Mouse (Mus musculus): ENCODE results near the gene Trim8. TPM values are rescaled to one million over a fixed set of nuclear protein-coding genes. Genes with fewer than 3 reads are reported as not detected.

Trim8 gene
- polyA plus RNA-seq, 1 experiment = 12.4 TPM

- Histone ChIP-seq H3K4me1 (ENCODE audit: control insufficient read depth, insufficient read depth, insufficient read length, low read length) (peaks cover 16% of the 10 kb centered on the region), H3K4me3 (ENCODE audit: insufficient read depth, low read depth, low read length) (no peak overlapping the region), H3K27ac (replicated peaks; ENCODE audit: low read depth, low read length) (no peak overlapping the region)
Measured at GRCm38 (mm10) chr19:46470364-46471240, 30.9 kb upstream of the Trim8 start.

GRCm38 (mm10) chr19:46471324-46472093 lies 30.0 kb upstream of the Trim8 start:
- no peak overlapping the region for H3K4me3 ChIP-seq (ENCODE audit: insufficient read depth, low read depth, low read length)
- peak overlapping the region; percentile 46 for H3K27ac ChIP-seq (replicated peaks; ENCODE audit: low read depth, low read length)
- H3K4me1 ChIP-seq (ENCODE audit: control insufficient read depth, insufficient read depth, insufficient read length, low read length) = peaks cover 11% of the 10 kb centered on the region

- H3K27ac ChIP-seq (replicated peaks; ENCODE audit: low read depth, low read length) = peak overlapping the region; percentile 81
- H3K4me1 ChIP-seq (ENCODE audit: control insufficient read depth, insufficient read depth, insufficient read length, low read length) = peaks cover 31% of the 10 kb centered on the region
- H3K4me3 ChIP-seq (ENCODE audit: insufficient read depth, low read depth, low read length) = no peak overlapping the region
Measured at GRCm38 (mm10) chr19:46477432-46477845, 24.1 kb upstream of the Trim8 start.

GRCm38 (mm10) chr19:46478242-46478641 lies 23.3 kb upstream of the Trim8 start:
- Histone ChIP-seq H3K4me3 (ENCODE audit: insufficient read depth, low read depth, low read length) (no peak overlapping the region), H3K27ac (replicated peaks; ENCODE audit: low read depth, low read length) (peak overlapping the region; percentile 81), H3K4me1 (ENCODE audit: control insufficient read depth, insufficient read depth, insufficient read length, low read length) (peaks cover 38% of the 10 kb centered on the region)

GRCm38 (mm10) chr19:46478826-46479225 lies 22.7 kb upstream of the Trim8 start:
- Histone ChIP-seq H3K27ac (replicated peaks; ENCODE audit: low read depth, low read length) (peak overlapping the region; percentile 81), H3K4me3 (ENCODE audit: insufficient read depth, low read depth, low read length) (no peak overlapping the region), H3K4me1 (ENCODE audit: control insufficient read depth, insufficient read depth, insufficient read length, low read length) (peaks cover 43% of the 10 kb centered on the region)

GRCm38 (mm10) chr19:46479306-46480075 lies 22.0 kb upstream of the Trim8 start:
- Histone ChIP-seq H3K27ac (replicated peaks; ENCODE audit: low read depth, low read length) (peak overlapping the region; percentile 62), H3K4me3 (ENCODE audit: insufficient read depth, low read depth, low read length) (no peak overlapping the region), H3K4me1 (ENCODE audit: control insufficient read depth, insufficient read depth, insufficient read length, low read length) (peaks cover 49% of the 10 kb centered on the region)

GRCm38 (mm10) chr19:46480624-46481345 lies 20.7 kb upstream of the Trim8 start:
- Histone ChIP-seq H3K4me3 (ENCODE audit: insufficient read depth, low read depth, low read length) (no peak overlapping the region), H3K27ac (replicated peaks; ENCODE audit: low read depth, low read length) (no peak overlapping the region), H3K4me1 (ENCODE audit: control insufficient read depth, insufficient read depth, insufficient read length, low read length) (peaks cover 60% of the 10 kb centered on the region)

GRCm38 (mm10) chr19:46481352-46481751 lies 20.1 kb upstream of the Trim8 start:
- Histone ChIP-seq H3K4me3 (ENCODE audit: insufficient read depth, low read depth, low read length) (no peak overlapping the region), H3K4me1 (ENCODE audit: control insufficient read depth, insufficient read depth, insufficient read length, low read length) (peaks cover 62% of the 10 kb centered on the region), H3K27ac (replicated peaks; ENCODE audit: low read depth, low read length) (no peak overlapping the region)

GRCm38 (mm10) chr19:46481756-46482155 lies 19.7 kb upstream of the Trim8 start:
- Histone ChIP-seq H3K27ac (replicated peaks; ENCODE audit: low read depth, low read length) (no peak overlapping the region), H3K4me1 (ENCODE audit: control insufficient read depth, insufficient read depth, insufficient read length, low read length) (peaks cover 62% of the 10 kb centered on the region), H3K4me3 (ENCODE audit: insufficient read depth, low read depth, low read length) (no peak overlapping the region)

GRCm38 (mm10) chr19:46482896-46483516 lies 18.5 kb upstream of the Trim8 start:
- 0 out of 2 replicates have a peak overlapping the region, but pooled peaks have one; percentile 15 for H3K27ac ChIP-seq (replicated peaks; ENCODE audit: low read depth, low read length)
- H3K4me1 ChIP-seq (ENCODE audit: control insufficient read depth, insufficient read depth, insufficient read length, low read length) = peaks cover 52% of the 10 kb centered on the region

GRCm38 (mm10) chr19:46483701-46484328 lies 17.7 kb upstream of the Trim8 start:
- Histone ChIP-seq H3K4me3 (ENCODE audit: insufficient read depth, low read depth, low read length) (no peak overlapping the region), H3K27ac (replicated peaks; ENCODE audit: low read depth, low read length) (peak overlapping the region; percentile 42), H3K4me1 (ENCODE audit: control insufficient read depth, insufficient read depth, insufficient read length, low read length) (peaks cover 45% of the 10 kb centered on the region)

More at GRCm38 (mm10) chr19:46482896-46483516, 18.5 kb upstream of the Trim8 start:
- no peak overlapping the region for H3K4me3 ChIP-seq (ENCODE audit: insufficient read depth, low read depth, low read length)

- no peak overlapping the region for H3K4me3 ChIP-seq (ENCODE audit: insufficient read depth, low read depth, low read length)
- peak overlapping the region; percentile 42 for H3K27ac ChIP-seq (replicated peaks; ENCODE audit: low read depth, low read length)
- peaks cover 40% of the 10 kb centered on the region for H3K4me1 ChIP-seq (ENCODE audit: control insufficient read depth, insufficient read depth, insufficient read length, low read length)
Measured at GRCm38 (mm10) chr19:46484518-46484917, 17.0 kb upstream of the Trim8 start.

GRCm38 (mm10) chr19:46485847-46486246 lies 15.7 kb upstream of the Trim8 start:
- H3K4me3 ChIP-seq (ENCODE audit: insufficient read depth, low read depth, low read length) = no peak overlapping the region
- peak overlapping the region; percentile 5; the same call in 1 of the 2 replicates for H3K27ac ChIP-seq (replicated peaks; ENCODE audit: low read depth, low read length)
- peaks cover 36% of the 10 kb centered on the region for H3K4me1 ChIP-seq (ENCODE audit: control insufficient read depth, insufficient read depth, insufficient read length, low read length)
